Mouse (Mus musculus) liver, embryonic 11.5 days (tissue): ENCODE measurements at regions not wholly inside any gene's neighbourhood (a gene's known extent, or its start where the extent isn't known, plus 50 kb on each side); places are given as distances from the start of the nearest gene placed in this dataset.

Experiments
- ATAC-seq: fragments of 200-750 bp; cut with Nextera tagmentation; replicated peaks from 2 replicates; pipeline ENCODE4 v1.8.0; 2017; ENCODE audit warnings: moderate number of reproducible peaks, mild to moderate bottlenecking, moderate TSS enrichment, moderate library complexity; ENCODE audit not compliant: low FRiP score
- DNase-seq: peaks from one replicate; pipeline ENCODE4 v3.0.0-alpha.2; 2017; ENCODE audit warnings: low spot score
- H3K27ac ChIP-seq: fragments of 300-500 bp; sonication (generic); 2 replicates; pipeline ENCODE4 v1.5.1; 2014; ENCODE audit warnings: mild to moderate bottlenecking, low read depth, low read length, control low read depth
- H3K27me3 ChIP-seq: fragments of 300-500 bp; sonication (generic); replicated peaks from 2 replicates; pipeline ENCODE4 v1.6.1; 2014; ENCODE audit warnings: low read length, mixed read lengths; ENCODE audit not compliant: control insufficient read depth, insufficient read depth
- H3K36me3 ChIP-seq: fragments of 300-500 bp; sonication (generic); 2 replicates; pipeline ENCODE4 v1.6.1; 2014; ENCODE audit warnings: mild to moderate bottlenecking, low read length, moderate library complexity, mixed read lengths; ENCODE audit not compliant: control insufficient read depth, insufficient read depth
- H3K4me1 ChIP-seq: fragments of 300-500 bp; sonication (generic); replicated peaks from 2 replicates; pipeline ENCODE4 v1.6.1; 2014; ENCODE audit warnings: low read length, mixed read lengths; ENCODE audit not compliant: control insufficient read depth, insufficient read depth
- H3K4me2 ChIP-seq: fragments of 300-500 bp; sonication (generic); 2 replicates; pipeline ENCODE4 v1.6.1; 2014; ENCODE audit warnings: mild to moderate bottlenecking, control low read depth, moderate library complexity
- H3K4me3 ChIP-seq: fragments of 300-500 bp; sonication (generic); 2 replicates; pipeline ENCODE4 v1.5.1; 2014; ENCODE audit warnings: low read depth, low read length, control low read depth
- H3K9ac ChIP-seq: fragments of 300-500 bp; sonication (generic); 2 replicates; pipeline ENCODE4 v1.6.1; 2014; ENCODE audit warnings: low read depth, low read length, control low read depth
- H3K9me3 ChIP-seq: fragments of 300-500 bp; sonication (generic); 2 replicates; pipeline ENCODE4 v1.6.1; 2016; ENCODE audit warnings: low read length, inconsistent platforms, mixed read lengths; ENCODE audit not compliant: control insufficient read depth
- WGBS: fragments of 180-500 bp; shearing (Covaris S2); extraction: QIAGEN DNeasy Blood & Tissue Kit; methylation state at CpG from one replicate; pipeline ENCODE4 v1.1.7; 2014; 5-methylcytosine and 5-hydroxymethylcytosine counted together

GRCm38 (mm10) chr8:64438489-64438888 is 232.4 kb upstream of the Tll1 start:
- ATAC-seq, result no peak
- no peak overlapping the region for H3K27ac ChIP-seq
- WGBS, result 84% methylated on average over 5 of the region's 5 CpGs

GRCm38 (mm10) chr8:64434648-64435047 is 228.6 kb upstream of the Tll1 start:
- WGBS, result 84% methylated on average over 7 of the region's 7 CpGs
- Histone ChIP-seq H3K4me3 (no peak overlapping the region), H3K9me3 (no peaks in the 10 kb centered on the region), H3K4me1 (no peaks in the 10 kb centered on the region), H3K36me3 (no peaks in the 10 kb centered on the region), H3K9ac (no peak overlapping the region), H3K27me3 (no peaks in the 10 kb centered on the region), H3K27ac (no peak overlapping the region), H3K4me2 (no peak overlapping the region)
- DNase-seq, result no peak
- no peak for ATAC-seq

More at GRCm38 (mm10) chr8:64438489-64438888, 232.4 kb upstream of the Tll1 start:
- H3K9me3 ChIP-seq, result no peaks in the 10 kb centered on the region
- H3K4me1 ChIP-seq, result no peaks in the 10 kb centered on the region
- no peak for DNase-seq
- no peak overlapping the region for H3K9ac ChIP-seq
- no peak overlapping the region for H3K4me2 ChIP-seq
- no peak overlapping the region for H3K4me3 ChIP-seq
- H3K27me3 ChIP-seq, result no peaks in the 10 kb centered on the region
- H3K36me3 ChIP-seq, result no peaks in the 10 kb centered on the region

GRCm38 (mm10) chr8:64422850-64423214 is 216.8 kb upstream of the Tll1 start:
- Histone ChIP-seq H3K27me3 (no peaks in the 10 kb centered on the region), H3K27ac (no peak overlapping the region), H3K4me1 (no peaks in the 10 kb centered on the region), H3K4me3 (no peak overlapping the region), H3K4me2 (no peak overlapping the region), H3K9me3 (no peaks in the 10 kb centered on the region), H3K9ac (no peak overlapping the region), H3K36me3 (no peaks in the 10 kb centered on the region)
- WGBS, result 79% methylated on average over 4 of the region's 4 CpGs
- no peak for DNase-seq
- ATAC-seq, result no peak

- 61% methylated on average over 8 of the region's 8 CpGs for WGBS
- no peaks in the 10 kb centered on the region for H3K4me1 ChIP-seq
Measured at GRCm38 (mm10) chr8:64422200-64422849, 216.3 kb upstream of the Tll1 start.

GRCm38 (mm10) chr8:64421502-64422199 is 215.6 kb upstream of the Tll1 start:
- DNase-seq, result no peak
- no peaks in the 10 kb centered on the region for H3K9me3 ChIP-seq

More at GRCm38 (mm10) chr8:64422200-64422849, 216.3 kb upstream of the Tll1 start:
- H3K27ac ChIP-seq, result no peak overlapping the region
- H3K4me2 ChIP-seq, result no peak overlapping the region
- H3K36me3 ChIP-seq, result no peaks in the 10 kb centered on the region
- H3K9ac ChIP-seq, result no peak overlapping the region
- no peak for ATAC-seq
- no peak overlapping the region for H3K4me3 ChIP-seq
- H3K9me3 ChIP-seq, result no peaks in the 10 kb centered on the region
- H3K27me3 ChIP-seq, result no peaks in the 10 kb centered on the region
- no peak for DNase-seq

GRCm38 (mm10) chr8:64412488-64413188 is 206.6 kb upstream of the Tll1 start:
- Histone ChIP-seq H3K27me3 (no peaks in the 10 kb centered on the region), H3K27ac (no peak overlapping the region), H3K36me3 (no peaks in the 10 kb centered on the region), H3K4me2 (no peak overlapping the region), H3K4me1 (no peaks in the 10 kb centered on the region), H3K9ac (no peak overlapping the region), H3K4me3 (no peak overlapping the region), H3K9me3 (no peaks in the 10 kb centered on the region)
- WGBS, result 82% methylated on average over 15 of the region's 15 CpGs
- ATAC-seq (no peak), DNase-seq (no peak)

More at GRCm38 (mm10) chr8:64421502-64422199, 215.6 kb upstream of the Tll1 start:
- no peaks in the 10 kb centered on the region for H3K4me1 ChIP-seq
- no peak overlapping the region for H3K4me3 ChIP-seq
- H3K36me3 ChIP-seq, result no peaks in the 10 kb centered on the region
- H3K27ac ChIP-seq, result no peak overlapping the region
- no peak for ATAC-seq
- WGBS, result 80% methylated on average over 6 of the region's 6 CpGs
- no peaks in the 10 kb centered on the region for H3K27me3 ChIP-seq
- H3K9ac ChIP-seq, result no peak overlapping the region
- H3K4me2 ChIP-seq, result no peak overlapping the region

GRCm38 (mm10) chr8:64406775-64407490 is 200.9 kb upstream of the Tll1 start:
- H3K4me3 ChIP-seq, result no peak overlapping the region
- H3K4me2 ChIP-seq, result no peak overlapping the region
- no peaks in the 10 kb centered on the region for H3K9me3 ChIP-seq
- 65% methylated on average over 9 of the region's 9 CpGs for WGBS
- no peaks in the 10 kb centered on the region for H3K4me1 ChIP-seq
- no peak for ATAC-seq
- H3K27ac ChIP-seq, result no peak overlapping the region
- no peaks in the 10 kb centered on the region for H3K36me3 ChIP-seq
- H3K9ac ChIP-seq, result no peak overlapping the region
- no peaks in the 10 kb centered on the region for H3K27me3 ChIP-seq
- DNase-seq, result no peak

- Histone ChIP-seq H3K9me3 (no peaks in the 10 kb centered on the region), H3K4me1 (no peaks in the 10 kb centered on the region), H3K36me3 (no peaks in the 10 kb centered on the region), H3K4me3 (no peak overlapping the region), H3K27ac (no peak overlapping the region), H3K4me2 (no peak overlapping the region), H3K9ac (no peak overlapping the region), H3K27me3 (no peaks in the 10 kb centered on the region)
- DNase-seq, result no peak
- WGBS, result 67% methylated on average over 3 of the region's 3 CpGs
- no peak for ATAC-seq
Measured at GRCm38 (mm10) chr8:64399554-64399953, 193.5 kb upstream of the Tll1 start.
